Mouse (Mus musculus) intestine, embryonic 15.5 days (tissue): ENCODE measurements around the gene Golm1. TPM values are rescaled to one million over a fixed set of nuclear protein-coding genes. Genes with fewer than 3 reads are reported as not detected.

Source experiments
- ATAC-seq: fragments of 200-750 bp; cut with Nextera tagmentation; 2 replicates; pipeline ENCODE4 v1.8.0; 2017; ENCODE audit warnings: moderate TSS enrichment, moderate library complexity
- H3K27ac ChIP-seq: fragments of 300-500 bp; sonication (generic); 2 replicates; pipeline ENCODE4 v1.5.1; 2015; ENCODE audit warnings: mild to moderate bottlenecking, inconsistent platforms
- H3K27me3 ChIP-seq: fragments of 300-500 bp; sonication (generic); replicated peaks from 2 replicates; pipeline ENCODE4 v1.6.1; 2015; ENCODE audit warnings: inconsistent platforms
- H3K36me3 ChIP-seq: fragments of 300-500 bp; sonication (generic); 2 replicates; pipeline ENCODE4 v1.6.1; 2015; ENCODE audit warnings: inconsistent platforms
- H3K4me1 ChIP-seq: fragments of 300-500 bp; sonication (generic); replicated peaks from 2 replicates; pipeline ENCODE4 v1.6.1; 2015; ENCODE audit warnings: inconsistent platforms
- H3K4me2 ChIP-seq: fragments of 300-500 bp; sonication (generic); replicated peaks from 2 replicates; pipeline ENCODE4 v1.6.1; 2015; ENCODE audit warnings: mild to moderate bottlenecking, inconsistent platforms
- H3K4me3 ChIP-seq: fragments of 300-500 bp; sonication (generic); replicated peaks from 2 replicates; pipeline ENCODE4 v1.5.1; 2015; ENCODE audit warnings: inconsistent platforms
- H3K9ac ChIP-seq: fragments of 300-500 bp; sonication (generic); 2 replicates; pipeline ENCODE4 v1.6.1; 2015; ENCODE audit warnings: inconsistent platforms
- H3K9me3 ChIP-seq: fragments of 300-500 bp; sonication (generic); 2 replicates; pipeline ENCODE4 v1.6.1; 2016; ENCODE audit warnings: inconsistent platforms
- WGBS: fragments of 180-500 bp; shearing (Covaris S2); methylation state at CpG from one replicate; pipeline ENCODE4 v1.1.7; 2015; 5-methylcytosine and 5-hydroxymethylcytosine counted together
- polyA plus RNA-seq: library from polyadenylated mRNA; unstranded; fragments of >200 nt; fragmentation: Nextera tagmentation; extraction: Ambion mirVana; gene quantifications from 2 replicates; pipeline ENCODE4 v1.2.1, GENCODE M21; 2015

Gene Golm1
- polyA plus RNA-seq, 1 experiment from 2014 or later = 86.9 TPM

DNA sequence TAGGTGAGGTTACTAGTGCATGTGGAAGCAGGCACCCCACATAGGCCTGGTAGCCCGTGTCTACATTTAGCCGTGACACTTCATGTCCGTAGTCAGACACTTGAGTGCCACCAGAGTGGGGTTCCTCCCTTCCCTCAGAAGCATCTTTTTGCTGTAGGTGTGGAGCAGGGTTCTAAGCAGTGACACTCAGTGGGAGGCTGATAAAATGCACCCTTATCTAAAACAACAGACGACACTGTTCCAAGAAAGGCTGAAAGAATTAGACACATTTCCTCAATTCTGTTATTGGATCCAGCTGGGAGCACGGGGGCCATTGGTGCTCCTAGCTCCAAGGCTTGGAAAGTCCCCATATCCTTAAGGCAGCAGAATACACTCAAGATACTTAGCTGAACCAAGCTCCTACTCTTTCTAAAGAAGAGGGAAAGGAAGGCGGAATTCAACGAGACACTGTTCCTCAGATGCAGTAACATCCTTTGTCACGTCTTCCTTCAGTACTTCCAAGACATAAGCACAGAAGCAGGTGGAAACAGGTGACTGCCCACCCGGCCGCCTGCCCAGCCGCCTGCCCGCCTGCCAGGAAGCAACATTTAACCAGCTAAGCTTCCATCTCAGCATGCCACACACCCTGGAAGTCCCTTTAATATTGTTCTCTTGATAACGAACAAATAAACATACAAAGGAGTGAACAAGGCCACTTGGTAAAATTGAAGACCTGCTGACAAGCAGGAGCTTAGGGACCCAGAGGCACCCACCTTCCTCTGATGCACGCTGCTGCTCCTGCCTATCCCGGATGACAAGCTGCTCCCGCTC, 36.0 kb downstream of the Golm1 start:
- 88% methylated on average over 16 of the region's 16 CpGs for WGBS

DNA sequence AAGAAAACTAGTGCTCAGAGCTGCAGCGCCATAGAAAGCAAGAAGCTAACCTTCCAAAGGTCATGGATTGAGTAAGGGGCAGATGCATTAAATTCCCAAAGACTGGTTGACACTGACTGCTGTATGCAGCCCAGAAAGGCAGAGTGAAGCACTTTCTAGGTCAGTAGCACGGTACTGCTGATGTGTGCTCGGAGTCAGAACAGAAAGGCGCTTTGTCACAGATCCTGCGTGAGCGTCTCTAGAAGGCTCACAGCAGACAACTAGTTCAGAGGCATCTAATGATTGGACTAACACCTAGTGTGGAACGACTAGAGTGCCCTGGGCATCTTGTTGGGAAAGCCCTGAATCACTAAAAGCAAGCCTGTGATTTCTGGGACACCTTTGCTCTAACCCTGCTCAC, 37.8 kb downstream of the Golm1 start:
- no peaks in the 10 kb centered on the region for H3K27me3 ChIP-seq
- H3K4me3 ChIP-seq = no peak overlapping the region
- no peaks in the 10 kb centered on the region for H3K4me1 ChIP-seq
- ATAC-seq = no peak
- WGBS = 91% methylated on average over 7 of the region's 7 CpGs
- no peak overlapping the region for H3K9ac ChIP-seq
- peaks cover 31% of the 10 kb centered on the region for H3K36me3 ChIP-seq
- no peak overlapping the region for H3K27ac ChIP-seq
- no peak overlapping the region for H3K4me2 ChIP-seq
- H3K9me3 ChIP-seq = no peaks in the 10 kb centered on the region

More for the DNA sequence above, 36.0 kb downstream of the Golm1 start:
- Histone ChIP-seq H3K4me3 (no peak overlapping the region), H3K27me3 (no peaks in the 10 kb centered on the region), H3K9me3 (no peaks in the 10 kb centered on the region), H3K4me2 (no peak overlapping the region), H3K4me1 (no peaks in the 10 kb centered on the region), H3K27ac (no peak overlapping the region), H3K9ac (no peak overlapping the region), H3K36me3 (peaks cover 24% of the 10 kb centered on the region)
- ATAC-seq = no peak

DNA sequence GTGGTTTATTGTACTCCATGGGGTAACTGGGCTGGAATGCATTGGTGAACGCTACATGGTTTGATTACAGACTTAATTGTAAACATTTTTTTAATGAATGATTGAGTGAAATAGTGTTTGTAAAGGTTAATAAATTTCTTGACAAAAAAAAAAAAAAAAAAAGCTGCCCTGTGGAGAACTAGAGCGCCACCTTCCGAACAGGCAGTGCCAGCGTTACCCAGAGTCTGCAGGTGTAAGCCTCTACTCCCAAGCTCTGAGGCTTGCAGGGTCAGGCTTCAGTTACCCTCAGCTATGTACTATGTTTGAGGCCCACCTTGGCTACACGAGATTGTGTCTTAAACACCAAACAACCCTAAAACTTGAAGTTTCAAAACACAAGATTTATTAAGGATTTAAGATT, 41.0 kb downstream of the Golm1 start:
- Histone ChIP-seq H3K4me3 (no peak overlapping the region), H3K27ac (no peak overlapping the region), H3K4me1 (no peaks in the 10 kb centered on the region), H3K27me3 (no peaks in the 10 kb centered on the region), H3K9ac (no peak overlapping the region), H3K9me3 (no peaks in the 10 kb centered on the region), H3K36me3 (peaks cover 31% of the 10 kb centered on the region), H3K4me2 (no peak overlapping the region)
- no peak for ATAC-seq
- WGBS = 71% methylated on average over 5 of the region's 5 CpGs

DNA sequence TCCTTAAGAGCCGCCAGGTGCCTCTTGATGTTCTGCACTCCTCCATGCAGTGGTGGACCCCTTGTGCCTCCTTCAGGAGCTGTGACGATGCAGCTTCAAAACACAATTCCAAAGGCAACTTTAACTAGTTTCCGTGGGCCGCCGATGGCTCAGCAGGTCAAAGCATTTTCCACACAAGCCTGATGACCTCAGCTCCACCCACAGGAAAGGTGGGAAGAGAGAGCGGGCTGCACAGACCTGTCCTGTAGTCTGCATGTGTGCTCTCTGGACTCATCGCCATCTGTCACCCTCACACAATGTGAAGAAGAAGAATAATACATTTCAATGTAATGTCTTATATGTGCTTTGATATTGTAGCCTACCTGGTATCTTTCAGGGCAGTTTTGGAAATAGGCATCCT, 48.9 kb downstream of the Golm1 start:
- WGBS = 85% methylated on average over 7 of the region's 7 CpGs
- H3K9ac ChIP-seq = no peak overlapping the region
- no peak for ATAC-seq
- no peaks in the 10 kb centered on the region for H3K9me3 ChIP-seq
- peaks cover 13% of the 10 kb centered on the region for H3K36me3 ChIP-seq
- H3K4me2 ChIP-seq = no peak overlapping the region
- H3K4me3 ChIP-seq = no peak overlapping the region
- no peaks in the 10 kb centered on the region for H3K4me1 ChIP-seq
- no peak overlapping the region for H3K27ac ChIP-seq
- H3K27me3 ChIP-seq = no peaks in the 10 kb centered on the region

DNA sequence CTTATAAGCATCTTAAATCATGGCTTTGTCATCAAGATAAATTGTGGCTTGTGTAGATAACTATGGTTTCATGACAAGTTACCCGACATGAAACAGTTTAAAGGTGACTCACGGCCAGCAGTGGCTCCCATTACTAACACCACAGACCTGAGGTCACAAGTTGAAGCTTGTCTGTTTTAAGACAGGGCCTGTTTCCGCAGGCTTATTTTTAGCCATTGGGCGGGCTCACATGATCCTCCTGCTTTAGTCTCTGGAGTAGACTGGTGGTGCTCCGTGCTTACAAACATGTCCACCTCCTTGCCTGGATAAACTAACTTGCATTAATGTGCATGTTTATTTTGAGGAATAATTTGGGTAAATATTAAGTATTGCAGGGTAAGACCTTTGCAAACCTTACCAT, 50.7 kb downstream of the Golm1 start:
- Histone ChIP-seq H3K4me2 (no peak overlapping the region), H3K27me3 (no peaks in the 10 kb centered on the region), H3K9me3 (no peaks in the 10 kb centered on the region), H3K4me3 (no peak overlapping the region), H3K4me1 (no peaks in the 10 kb centered on the region), H3K9ac (no peak overlapping the region), H3K27ac (no peak overlapping the region), H3K36me3 (peaks cover 12% of the 10 kb centered on the region)
- ATAC-seq = no peak
- WGBS = 74% methylated on average over 5 of the region's 5 CpGs

DNA sequence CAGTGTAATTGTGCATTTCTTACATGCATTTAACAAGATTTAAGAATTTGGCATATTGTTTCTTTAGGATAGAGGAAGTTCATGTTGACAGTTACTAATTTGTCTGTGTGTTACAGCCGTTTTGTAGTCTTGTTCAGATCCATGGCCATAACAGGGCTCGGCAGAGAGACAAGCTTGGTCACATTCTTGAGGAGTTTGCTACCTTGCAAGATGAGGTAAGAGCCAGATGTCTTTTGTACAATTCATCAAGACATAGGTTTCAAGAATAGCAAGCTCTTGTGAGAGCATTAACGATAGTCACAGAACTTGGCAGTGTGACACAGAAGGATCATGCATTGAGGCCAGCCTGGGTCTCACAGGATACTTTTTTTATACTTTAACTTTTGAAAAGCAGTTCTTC, 51.2 kb downstream of the Golm1 start:
- Histone ChIP-seq H3K9ac (no peak overlapping the region), H3K36me3 (peaks cover 7% of the 10 kb centered on the region; the same call in 1 of the 2 replicates), H3K4me2 (no peak overlapping the region), H3K4me1 (no peaks in the 10 kb centered on the region), H3K4me3 (no peak overlapping the region), H3K27ac (no peak overlapping the region), H3K27me3 (no peaks in the 10 kb centered on the region), H3K9me3 (no peaks in the 10 kb centered on the region)
- WGBS = 75% methylated on average over 3 of the region's 3 CpGs
- no peak for ATAC-seq

DNA sequence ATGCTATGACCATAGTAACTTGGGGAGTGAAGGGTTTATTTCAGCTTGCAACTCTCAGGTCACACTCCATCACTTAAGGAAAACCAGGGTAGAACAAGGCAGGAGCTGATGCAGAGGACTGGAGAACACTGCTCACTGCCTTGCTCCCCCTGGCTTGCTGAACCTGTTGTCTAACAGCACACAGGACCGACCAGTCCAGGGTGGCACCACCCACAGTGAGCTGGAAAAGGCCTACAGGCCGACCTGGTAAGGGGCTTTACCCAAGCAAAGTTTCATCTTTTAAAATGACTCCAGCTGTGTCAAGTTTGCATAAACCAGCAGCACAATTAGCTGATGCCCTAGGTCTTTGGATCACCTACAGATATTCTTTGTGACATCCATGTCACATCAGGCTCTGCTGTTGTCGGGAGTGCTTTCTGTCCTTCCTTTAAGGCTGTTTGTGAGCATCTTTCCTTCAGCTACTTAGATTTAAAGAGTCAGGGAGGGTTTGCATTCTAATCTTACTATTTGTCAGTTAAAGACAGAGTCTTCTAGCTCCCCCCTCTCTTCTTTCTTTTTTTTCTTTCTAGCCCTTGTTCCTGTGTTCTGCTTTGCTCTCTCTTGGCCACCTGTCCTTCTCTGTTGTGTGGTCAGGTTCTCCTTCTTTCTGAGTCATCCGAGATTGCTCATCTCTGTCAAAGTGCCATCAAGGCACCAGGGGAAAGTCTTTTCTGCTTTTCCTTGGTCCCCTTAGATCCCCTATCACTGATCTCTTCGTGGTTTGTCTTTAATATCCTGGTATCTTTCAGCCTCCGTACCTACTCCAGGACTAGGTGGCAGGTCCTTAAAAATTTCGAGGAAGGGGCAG, 53.7 kb downstream of the Golm1 start:
- Histone ChIP-seq H3K27ac (no peak overlapping the region), H3K27me3 (no peaks in the 10 kb centered on the region), H3K4me3 (no peak overlapping the region), H3K9me3 (no peaks in the 10 kb centered on the region), H3K36me3 (no peaks in the 10 kb centered on the region), H3K4me1 (no peaks in the 10 kb centered on the region), H3K4me2 (no peak overlapping the region), H3K9ac (no peak overlapping the region)
- ATAC-seq = no peak
- 87% methylated on average over 7 of the region's 7 CpGs for WGBS

DNA sequence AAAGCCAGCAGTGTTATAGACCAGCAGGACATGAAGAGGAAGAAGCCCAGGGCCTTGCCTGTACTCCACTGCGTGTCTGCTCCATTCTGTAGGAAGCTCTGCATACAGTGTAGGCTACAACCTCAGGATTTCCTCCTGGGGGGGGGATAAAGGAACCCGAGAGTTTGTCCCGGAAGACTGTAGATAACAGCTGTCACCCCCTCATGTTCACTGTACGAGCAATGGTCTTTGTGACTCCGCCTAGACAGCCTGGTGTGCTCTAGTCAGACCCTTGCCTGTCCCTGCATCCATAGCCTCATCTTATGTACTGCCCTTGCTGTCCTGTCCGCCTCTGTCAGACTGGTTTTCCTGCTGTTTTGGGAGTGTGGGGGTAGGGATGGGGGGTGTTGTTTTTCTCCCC, 57.1 kb downstream of the Golm1 start:
- Histone ChIP-seq H3K27me3 (no peaks in the 10 kb centered on the region), H3K36me3 (no peaks in the 10 kb centered on the region; the same call in 1 of the 2 replicates), H3K9ac (no peak overlapping the region), H3K4me1 (0 out of 2 replicates have a peak, but pooled peaks cover 3% of the 10 kb centered on the region), H3K4me3 (no peak overlapping the region), H3K9me3 (no peaks in the 10 kb centered on the region), H3K4me2 (no peak overlapping the region), H3K27ac (no peak overlapping the region)
- no peak for ATAC-seq
- 83% methylated on average over 6 of the region's 6 CpGs for WGBS

DNA sequence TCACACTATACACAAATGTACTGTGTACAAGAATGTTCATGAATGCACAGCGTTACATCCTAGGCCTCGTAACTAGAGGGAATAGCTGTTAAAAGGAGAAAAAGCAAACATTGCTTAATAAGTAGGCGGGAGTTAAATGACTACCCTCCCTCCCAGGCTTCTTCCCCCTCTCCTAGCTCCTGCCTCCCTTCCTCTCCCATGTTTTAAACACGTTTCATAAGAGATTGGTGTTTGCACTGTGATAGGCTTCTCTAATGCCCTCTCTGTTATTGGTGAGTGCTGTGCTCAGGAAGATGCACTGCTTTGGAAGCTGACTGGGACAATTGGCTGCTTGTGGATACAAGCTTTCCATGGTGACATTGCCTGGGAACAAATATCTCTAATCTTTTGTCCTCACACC, 60.1 kb downstream of the Golm1 start:
- no peaks in the 10 kb centered on the region for H3K9me3 ChIP-seq
- WGBS = 54% methylated on average over 4 of the region's 4 CpGs
- no peak overlapping the region for H3K27ac ChIP-seq
- H3K4me2 ChIP-seq = no peak overlapping the region
- H3K36me3 ChIP-seq = peaks cover 4% of the 10 kb centered on the region; the same call in 1 of the 2 replicates
- no peak overlapping the region for H3K4me3 ChIP-seq
- no peaks in the 10 kb centered on the region for H3K27me3 ChIP-seq
- no peak overlapping the region for H3K9ac ChIP-seq
- H3K4me1 ChIP-seq = 0 out of 2 replicates have a peak, but pooled peaks cover 3% of the 10 kb centered on the region
- peak; percentile 53 for ATAC-seq

DNA sequence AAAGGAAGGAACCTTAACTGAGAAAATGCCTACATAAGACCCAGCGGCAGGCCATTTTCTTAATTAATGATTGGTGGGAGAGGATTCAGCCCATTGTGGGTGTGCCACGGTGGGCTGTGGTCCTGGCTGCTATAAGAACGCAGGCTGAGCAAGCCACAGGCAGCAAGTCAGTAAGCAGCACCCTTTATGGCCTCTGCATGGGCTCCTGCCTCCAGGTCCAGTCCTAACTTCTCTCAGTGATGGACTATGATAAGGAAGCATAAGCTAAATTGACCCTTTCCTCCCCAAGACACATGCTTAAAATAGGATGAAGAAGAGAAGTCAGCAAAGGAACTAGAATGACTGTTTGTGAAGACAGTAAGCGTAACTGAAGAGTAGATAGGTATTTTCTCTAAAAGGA, 60.5 kb downstream of the Golm1 start:
- ATAC-seq = peak; percentile 62; the same call in 1 of the 2 replicates
- 0 out of 2 replicates have a peak, but pooled peaks cover 3% of the 10 kb centered on the region for H3K4me1 ChIP-seq
- H3K9me3 ChIP-seq = no peaks in the 10 kb centered on the region
- peaks cover 6% of the 10 kb centered on the region; the same call in 1 of the 2 replicates for H3K36me3 ChIP-seq
- 0 out of 2 replicates have a peak overlapping the region, but pooled peaks have one; percentile 15 for H3K27ac ChIP-seq
- no peaks in the 10 kb centered on the region for H3K27me3 ChIP-seq
- 87% methylated on average over 4 of the region's 4 CpGs for WGBS
- no peak overlapping the region for H3K4me3 ChIP-seq
- H3K4me2 ChIP-seq = no peak overlapping the region
- no peak overlapping the region for H3K9ac ChIP-seq

DNA sequence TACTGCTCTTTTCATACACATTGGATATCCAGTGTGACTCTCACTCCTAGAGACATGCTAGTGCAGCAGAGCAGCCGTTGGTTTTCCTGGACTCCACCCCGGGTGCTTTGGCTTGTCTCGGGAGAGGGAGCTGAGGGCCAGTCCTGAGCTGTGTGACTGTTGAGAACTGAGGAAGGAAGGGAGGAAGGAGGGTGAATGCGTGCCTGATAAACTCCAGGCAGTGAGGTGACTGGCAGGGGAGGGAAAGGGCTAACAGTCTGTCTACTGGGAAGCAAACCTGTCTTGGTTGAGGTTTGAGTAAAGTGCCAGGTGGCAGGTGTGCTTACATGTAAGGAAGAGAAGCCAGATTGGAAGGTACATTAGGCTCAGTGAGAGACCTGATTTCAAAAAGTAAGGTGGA, 61.7 kb downstream of the Golm1 start:
- H3K4me2 ChIP-seq = no peak overlapping the region
- no peak overlapping the region for H3K4me3 ChIP-seq
- WGBS = 84% methylated on average over 4 of the region's 4 CpGs
- no peaks in the 10 kb centered on the region for H3K27me3 ChIP-seq
- 0 out of 2 replicates have a peak, but pooled peaks cover 3% of the 10 kb centered on the region for H3K4me1 ChIP-seq
- H3K36me3 ChIP-seq = peaks cover 12% of the 10 kb centered on the region; the same call in 1 of the 2 replicates
- no peaks in the 10 kb centered on the region for H3K9me3 ChIP-seq
- no peak for ATAC-seq
- H3K27ac ChIP-seq = no peak overlapping the region
- no peak overlapping the region for H3K9ac ChIP-seq

DNA sequence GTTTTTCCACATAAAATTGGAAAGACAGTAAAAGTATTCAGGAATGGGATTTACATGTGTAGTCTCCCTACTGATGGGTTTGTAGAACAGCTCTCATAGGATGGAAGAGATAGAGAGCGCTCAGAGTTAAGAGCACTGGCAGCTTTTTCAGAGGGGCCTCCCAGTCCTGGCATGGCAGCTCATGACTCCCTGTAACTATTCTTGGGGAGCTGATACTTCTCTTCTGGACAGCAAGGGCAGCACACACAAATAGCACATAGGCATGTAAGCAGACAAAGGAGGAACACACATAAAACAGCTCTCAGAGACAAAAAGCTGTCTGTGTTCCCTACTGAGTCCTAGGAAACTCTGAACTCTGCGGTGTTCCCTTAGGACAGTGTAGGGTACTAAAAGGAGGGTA, 65.2 kb downstream of the Golm1 start:
- H3K36me3 ChIP-seq = peaks cover 19% of the 10 kb centered on the region; the same call in 1 of the 2 replicates
- H3K27me3 ChIP-seq = no peaks in the 10 kb centered on the region
- H3K9ac ChIP-seq = no peak overlapping the region
- no peak for ATAC-seq
- no peak overlapping the region for H3K4me3 ChIP-seq
- H3K9me3 ChIP-seq = no peaks in the 10 kb centered on the region
- 83% methylated on average over 2 of the region's 2 CpGs for WGBS
- H3K4me2 ChIP-seq = no peak overlapping the region
- no peak overlapping the region for H3K27ac ChIP-seq
- H3K4me1 ChIP-seq = 0 out of 2 replicates have a peak, but pooled peaks cover 3% of the 10 kb centered on the region
